In the genomic region with DNA sequence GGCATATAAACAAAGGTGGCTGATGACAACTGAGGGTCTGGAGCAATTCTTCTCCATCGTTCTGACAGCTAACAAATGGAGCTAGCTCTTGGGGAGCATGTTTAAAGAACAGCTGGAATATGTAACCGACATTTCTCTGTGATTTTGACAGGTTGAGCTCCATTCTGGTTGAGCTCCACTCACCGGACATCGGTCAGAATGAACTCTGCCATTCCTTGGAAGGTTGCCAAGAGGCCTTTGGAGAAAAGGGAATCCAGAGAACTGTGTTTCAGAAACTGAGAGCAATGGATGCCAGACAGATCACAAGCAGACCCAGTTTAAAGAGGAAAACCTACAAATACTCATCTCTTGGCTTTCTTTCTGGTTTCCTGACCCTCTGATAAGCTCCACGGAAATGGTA, we compare ENCODE assay signal across 11 mouse cellular contexts. TPM values are rescaled to one million over a fixed set of nuclear protein-coding genes. Genes with fewer than 3 reads are reported as not detected.
A peak's percentile ranks its signal among the peaks of the same experiment; 100 is the strongest.
DNase-seq lines count a peak whose midpoint lies in the region; ATAC-seq lines count a peak whose summit lies in the region.
"Had no signal": no experiment of that assay in that cellular context is flagged by ENCODE, and none has a peak within 500 bp of the region (broad histone marks: within the 10 kb centered on the region; RNA-seq: fewer than 3 reads in every experiment).

No protein-coding gene starts in this region.

- no peaks in the 10 kb centered on the region for H3K9me3 ChIP-seq in heart, embryonic 11.5 days (replicated peaks; ENCODE audit: control insufficient read depth, low read length)
- H3K9me3 ChIP-seq: hindbrain, embryonic 13.5 days; lung, embryonic 15.5 days had no signal

- ATAC-seq in heart, embryonic 11.5 days (replicated peaks; ENCODE audit: insufficient number of reproducible peaks, low FRiP score, low TSS enrichment) = no peak
- ATAC-seq: CD4-positive, CD25-positive, alpha-beta regulatory T cell, adult 4 months had no signal

- no peak overlapping the region for H3K4me3 ChIP-seq in heart, embryonic 11.5 days (ENCODE audit: low read depth, low read length)
- H3K4me3 ChIP-seq: hindbrain, embryonic 13.5 days; lung, embryonic 15.5 days had no signal

- H3K27me3 ChIP-seq in heart, embryonic 11.5 days (ENCODE audit: control insufficient read depth, insufficient read depth, low read length) = no peaks in the 10 kb centered on the region

- peak; percentile 84 for DNase-seq in heart, adult 11 months
- no peak for DNase-seq in heart, postnatal 25 days (ENCODE audit: low spot score)
- peak; percentile 5 for DNase-seq in adipocyte (ENCODE audit: low spot score)
- peak; percentile 16 to 52 for DNase-seq in kidney, postnatal 4 days
- no peak for DNase-seq in left cerebral cortex, postnatal 36 days (ENCODE audit: low spot score in 2 of 2)
- DNase-seq in left cerebral cortex, postnatal 4 days = no peak
- no peak for DNase-seq in right cerebral cortex, postnatal 4 days

- no peak overlapping the region for H3K9ac ChIP-seq in heart, embryonic 11.5 days (ENCODE audit: low read depth, low read length)
- H3K9ac ChIP-seq: hindbrain, embryonic 13.5 days; lung, embryonic 15.5 days had no signal

- H3K27ac ChIP-seq in heart, embryonic 11.5 days (ENCODE audit: low read depth, low read length) = no peak overlapping the region
- H3K27ac ChIP-seq: hindbrain, embryonic 13.5 days; lung, embryonic 15.5 days had no signal

- no peaks in the 10 kb centered on the region for H3K36me3 ChIP-seq in heart, embryonic 11.5 days (ENCODE audit: control insufficient read depth, insufficient read depth, low read length)
- H3K36me3 ChIP-seq: hindbrain, embryonic 13.5 days; lung, embryonic 15.5 days had no signal

- intact Hi-C loops in heart, postnatal 25 days (cut with DNase I) = no loop called here
- intact Hi-C loops in left cerebral cortex, postnatal 36 days (cut with DNase I) = no loop called here
- intact Hi-C loops in left cerebral cortex, postnatal 4 days (cut with DNase I) = no loop called here

- WGBS in heart, embryonic 11.5 days (ENCODE audit: insufficient replicate concordance) = 30% methylated on average over 5 of the region's 5 CpGs

- H3K4me2 ChIP-seq in heart, embryonic 11.5 days = 0 out of 2 replicates have a peak overlapping the region, but pooled peaks have one; percentile 19
- H3K4me2 ChIP-seq: hindbrain, embryonic 13.5 days; lung, embryonic 15.5 days had no signal

- no peaks in the 10 kb centered on the region for H3K4me1 ChIP-seq in heart, embryonic 11.5 days (ENCODE audit: control insufficient read depth, insufficient read depth, low read length)
- H3K4me1 ChIP-seq: hindbrain, embryonic 13.5 days; lung, embryonic 15.5 days had no signal

RNA-seq across cellular contexts. Expression of a gene that starts 46.3 kb away (rescaled TPM):
- under 1 TPM; 0.36 to 0.49 TPM for total RNA-seq in heart, postnatal 25 days (2021)
- 0.96 and 1.3 TPM in 2 replicates for polyA plus RNA-seq in heart, embryonic 11.5 days (2014; fragmentation: Nextera tagmentation; extraction: Ambion mirVana)
- total RNA-seq in left cerebral cortex, postnatal 36 days (2021) = 1 to 10 TPM; 2.4 to 4.7 TPM
- 1 to 10 TPM; 7.6 to 9.5 TPM for total RNA-seq in left cerebral cortex, postnatal 4 days (2021)

Comparison
In these comparisons a context has a peak if more than half of its experiments do, and no peak if none do; other contexts are left out.
1. DNase-seq: peak in heart, adult 11 months (single experiment), adipocyte (single experiment) and kidney, postnatal 4 days (2 of 2); none in heart, postnatal 25 days (single experiment), left cerebral cortex, postnatal 36 days (0 of 2), left cerebral cortex, postnatal 4 days (single experiment) and right cerebral cortex, postnatal 4 days (single experiment).